Mouse (Mus musculus) hindbrain, postnatal 0 days (tissue): ENCODE measurements around the gene Ifna16. TPM values are rescaled to one million over a fixed set of nuclear protein-coding genes. Genes with fewer than 3 reads are reported as not detected.

Experiments
- ATAC-seq: fragments of 200-750 bp; cut with Nextera tagmentation; 2 replicates; pipeline ENCODE4 v1.8.0; 2017; ENCODE audit warnings: mild to moderate bottlenecking, moderate TSS enrichment, moderate library complexity
- DNase-seq: peaks from one replicate; pipeline ENCODE4 v3.0.0-alpha.2; 2015; ENCODE audit warnings: low spot score
- H3K27ac ChIP-seq: fragments of 300-500 bp; sonication (generic); 2 replicates; pipeline ENCODE4 v1.5.1; 2014; ENCODE audit warnings: mild to moderate bottlenecking
- H3K27me3 ChIP-seq: fragments of 300-500 bp; sonication (generic); 2 replicates; pipeline ENCODE4 v1.6.1; 2014; ENCODE audit warnings: low read length, mixed read lengths; ENCODE audit not compliant: insufficient read depth
- H3K36me3 ChIP-seq: fragments of 300-500 bp; sonication (generic); 2 replicates; pipeline ENCODE4 v1.6.1; 2014; ENCODE audit warnings: low read length, mixed read lengths; ENCODE audit not compliant: insufficient read depth
- H3K4me1 ChIP-seq: fragments of 300-500 bp; sonication (generic); 2 replicates; pipeline ENCODE4 v1.6.1; 2014; ENCODE audit warnings: antibody characterized with exemption, low read length, mixed read lengths; ENCODE audit not compliant: insufficient read depth
- H3K4me2 ChIP-seq: fragments of 300-500 bp; sonication (generic); 2 replicates; pipeline ENCODE4 v1.6.1; 2014; ENCODE audit warnings: low read depth, mild to moderate bottlenecking, low read length, moderate library complexity, mixed read lengths
- H3K4me3 ChIP-seq: fragments of 300-500 bp; sonication (generic); 2 replicates; pipeline ENCODE4 v1.5.1; 2014; ENCODE audit warnings: low read length
- H3K9ac ChIP-seq: fragments of 300-500 bp; sonication (generic); replicated peaks from 2 replicates; pipeline ENCODE4 v1.6.1; 2014; ENCODE audit warnings: mild to moderate bottlenecking, low read length, moderate library complexity, mixed read lengths
- H3K9me3 ChIP-seq: fragments of 300-500 bp; sonication (generic); 2 replicates; pipeline ENCODE4 v1.6.1; 2016; ENCODE audit warnings: low read length, mixed read lengths
- CTCF ChIP-seq: IDR thresholded peaks from 2 replicates; pipeline ENCODE4 v1.5.1; 2016; ENCODE audit warnings: antibody characterized with exemption, control low read depth, low read depth
- WGBS: fragments of 180-500 bp; shearing (Covaris S2); extraction: QIAGEN DNeasy Blood & Tissue Kit; methylation state at CpG from one replicate; pipeline ENCODE4 v1.1.7; 2014; 5-methylcytosine and 5-hydroxymethylcytosine counted together
- polyA plus RNA-seq: library from polyadenylated mRNA; unstranded; fragments of >200 nt; fragmentation: Nextera tagmentation; extraction: Ambion mirVana; gene quantifications from 2 replicates; pipeline ENCODE4 v1.2.1, GENCODE M21; 2015
- total RNA-seq: library from RNA; depleted of rRNA; stranded (reverse); fragments of >200 nt; gene quantifications from 2 replicates; pipeline ENCODE4 v1.2.3, GENCODE M21; 2014

Ifna16 gene
- total and polyA plus RNA-seq, 2 experiments from 2014 or later, result not detected

GRCm38 (mm10) chr4:88707128-88707826 is 30.6 kb upstream of the Ifna16 start:
- Histone ChIP-seq H3K9ac (no peak overlapping the region), H3K36me3 (no peaks in the 10 kb centered on the region), H3K9me3 (no peaks in the 10 kb centered on the region), H3K4me1 (no peaks in the 10 kb centered on the region), H3K27me3 (no peaks in the 10 kb centered on the region), H3K27ac (no peak overlapping the region), H3K4me3 (no peak overlapping the region), H3K4me2 (no peak overlapping the region)
- no peak for TF ChIP-seq CTCF
- ATAC-seq (no peak), DNase-seq (no peak)
- WGBS, result 80% methylated on average over 1 of the region's 1 CpGs

GRCm38 (mm10) chr4:88705924-88706323 is 29.2 kb upstream of the Ifna16 start:
- no peak for TF ChIP-seq CTCF
- Histone ChIP-seq H3K27me3 (no peaks in the 10 kb centered on the region), H3K4me1 (no peaks in the 10 kb centered on the region), H3K9ac (no peak overlapping the region), H3K27ac (no peak overlapping the region), H3K4me3 (no peak overlapping the region), H3K9me3 (no peaks in the 10 kb centered on the region), H3K4me2 (no peak overlapping the region), H3K36me3 (no peaks in the 10 kb centered on the region)
- ATAC-seq (no peak), DNase-seq (no peak)
- WGBS, result 41% methylated on average over 3 of the region's 3 CpGs

GRCm38 (mm10) chr4:88699301-88699700 is 22.6 kb upstream of the Ifna16 start:
- Histone ChIP-seq H3K9ac (no peak overlapping the region), H3K4me2 (no peak overlapping the region), H3K27me3 (no peaks in the 10 kb centered on the region), H3K9me3 (no peaks in the 10 kb centered on the region), H3K4me3 (no peak overlapping the region), H3K4me1 (no peaks in the 10 kb centered on the region), H3K36me3 (no peaks in the 10 kb centered on the region), H3K27ac (no peak overlapping the region)
- 88% methylated on average over 1 of the region's 1 CpGs for WGBS
- no peak for ATAC-seq
- TF ChIP-seq CTCF, result no peak
- no peak for DNase-seq

GRCm38 (mm10) chr4:88698781-88699180 is 22.1 kb upstream of the Ifna16 start:
- no peak overlapping the region for H3K27ac ChIP-seq
- 89% methylated on average over 5 of the region's 5 CpGs for WGBS
- ATAC-seq, result no peak

GRCm38 (mm10) chr4:88697753-88698152 is 21.0 kb upstream of the Ifna16 start:
- DNase-seq (no peak), ATAC-seq (no peak)
- Histone ChIP-seq H3K36me3 (no peaks in the 10 kb centered on the region), H3K27ac (no peak overlapping the region), H3K4me2 (no peak overlapping the region), H3K27me3 (no peaks in the 10 kb centered on the region), H3K9ac (no peak overlapping the region), H3K4me1 (no peaks in the 10 kb centered on the region), H3K9me3 (no peaks in the 10 kb centered on the region), H3K4me3 (no peak overlapping the region)
- WGBS, result 76% methylated on average over 4 of the region's 4 CpGs
- TF ChIP-seq CTCF, result no peak

More at GRCm38 (mm10) chr4:88698781-88699180, 22.1 kb upstream of the Ifna16 start:
- H3K4me2 ChIP-seq, result no peak overlapping the region
- H3K4me1 ChIP-seq, result no peaks in the 10 kb centered on the region
- no peaks in the 10 kb centered on the region for H3K9me3 ChIP-seq
- TF ChIP-seq CTCF, result no peak
- no peak for DNase-seq
- H3K27me3 ChIP-seq, result no peaks in the 10 kb centered on the region
- no peaks in the 10 kb centered on the region for H3K36me3 ChIP-seq
- no peak overlapping the region for H3K4me3 ChIP-seq
- H3K9ac ChIP-seq, result no peak overlapping the region

GRCm38 (mm10) chr4:88697108-88697507 is 20.4 kb upstream of the Ifna16 start:
- ATAC-seq (no peak), DNase-seq (no peak)
- H3K9ac ChIP-seq, result no peak overlapping the region
- no peaks in the 10 kb centered on the region for H3K27me3 ChIP-seq
- no peak for TF ChIP-seq CTCF
- no peaks in the 10 kb centered on the region for H3K36me3 ChIP-seq
- no peak overlapping the region for H3K27ac ChIP-seq
- 65% methylated on average over 6 of the region's 6 CpGs for WGBS
- no peak overlapping the region for H3K4me3 ChIP-seq
- H3K4me1 ChIP-seq, result no peaks in the 10 kb centered on the region
- no peak overlapping the region for H3K4me2 ChIP-seq
- H3K9me3 ChIP-seq, result no peaks in the 10 kb centered on the region

GRCm38 (mm10) chr4:88696237-88696884 is 19.6 kb upstream of the Ifna16 start:
- 21% methylated on average over 3 of the region's 3 CpGs for WGBS
- Histone ChIP-seq H3K27ac (no peak overlapping the region), H3K9ac (no peak overlapping the region), H3K27me3 (no peaks in the 10 kb centered on the region), H3K9me3 (no peaks in the 10 kb centered on the region), H3K36me3 (no peaks in the 10 kb centered on the region), H3K4me2 (no peak overlapping the region), H3K4me1 (no peaks in the 10 kb centered on the region), H3K4me3 (no peak overlapping the region)
- TF ChIP-seq CTCF, result peak; percentile 98
- ATAC-seq (peak; percentile 84), DNase-seq (peak; percentile 84)
